Mouse (Mus musculus) embryo, embryonic 10.5 days (tissue): ENCODE results near the gene Abcf1.
"Not testable (repeated sequence)": the region's sequence is repeated elsewhere in the genome, so short reads cannot be mapped to it uniquely, and the experiment has no call there.

Experiments used
- DNase-seq: peaks from one replicate; pipeline ENCODE4 v3.0.0-alpha.2; 2015; ENCODE audit warnings: low spot score

Abcf1 gene

GRCm38 (mm10) chr17:35969418-35970389 lies at the start of gene Abcf1:
Gene Abcf1 (minus strand): TSS chr17:35969761.
- peak; percentile 99 for DNase-seq

GRCm38 (mm10) chr17:36018979-36019378 lies 49.4 kb upstream of the Abcf1 start:
- DNase-seq = no peak

GRCm38 (mm10) chr17:36017046-36017445 lies 47.5 kb upstream of the Abcf1 start:
- no peak for DNase-seq

GRCm38 (mm10) chr17:36014977-36015376 lies 45.4 kb upstream of the Abcf1 start:
- no peak for DNase-seq

GRCm38 (mm10) chr17:36004409-36004808 lies 34.8 kb upstream of the Abcf1 start:
- DNase-seq = not testable (repeated sequence)

GRCm38 (mm10) chr17:36003331-36003730 lies 33.8 kb upstream of the Abcf1 start:
- DNase-seq = no peak

- DNase-seq = no peak
These were observed 32.4 kb upstream of the Abcf1 start for GRCm38 (mm10) chr17:36001966-36002365.

GRCm38 (mm10) chr17:36001121-36001897 lies 31.7 kb upstream of the Abcf1 start:
- no peak for DNase-seq

GRCm38 (mm10) chr17:36000349-36000748 lies 30.8 kb upstream of the Abcf1 start:
- DNase-seq = no peak

- no peak for DNase-seq
These were observed 29.8 kb upstream of the Abcf1 start for GRCm38 (mm10) chr17:35999356-35999755.

GRCm38 (mm10) chr17:35998545-35999305 lies 29.2 kb upstream of the Abcf1 start:
- DNase-seq = no peak

- no peak for DNase-seq
These were observed 28.4 kb upstream of the Abcf1 start for GRCm38 (mm10) chr17:35997713-35998510.

GRCm38 (mm10) chr17:35996949-35997348 lies 27.4 kb upstream of the Abcf1 start:
- peak; percentile 99 for DNase-seq

- DNase-seq = peak; percentile 43
These were observed 25.3 kb upstream of the Abcf1 start for GRCm38 (mm10) chr17:35994879-35995240.

- DNase-seq = peak; percentile 91
These were observed 24.8 kb upstream of the Abcf1 start for GRCm38 (mm10) chr17:35994175-35994878.

GRCm38 (mm10) chr17:35993675-35994074 lies 24.1 kb upstream of the Abcf1 start:
- peak; percentile 91 for DNase-seq

GRCm38 (mm10) chr17:35991781-35992180 lies 22.2 kb upstream of the Abcf1 start:
- DNase-seq = no peak

GRCm38 (mm10) chr17:35981776-35982175 lies 12.2 kb upstream of the Abcf1 start:
- DNase-seq = no peak

- DNase-seq = peak; percentile 54
These were observed 10.8 kb upstream of the Abcf1 start for GRCm38 (mm10) chr17:35980363-35980754.
